Mouse (Mus musculus) heart, adult 2 months (tissue): ENCODE measurements around the gene Dnajc8.

Source experiments
- CTCF ChIP-seq: fragments of 200-600 bp; IDR thresholded peaks from 2 replicates; pipeline ENCODE4 v1.8.1; 2022; ENCODE audit warnings: antibody characterized with exemption, mild to moderate bottlenecking, moderate library complexity
- EP300 ChIP-seq: fragments of 200-500 bp; IDR thresholded peaks from 2 replicates; pipeline ENCODE4 v1.6.1; 2011; ENCODE audit warnings: low read depth, low read length, control low read depth; ENCODE audit not compliant: insufficient read depth

DNA sequence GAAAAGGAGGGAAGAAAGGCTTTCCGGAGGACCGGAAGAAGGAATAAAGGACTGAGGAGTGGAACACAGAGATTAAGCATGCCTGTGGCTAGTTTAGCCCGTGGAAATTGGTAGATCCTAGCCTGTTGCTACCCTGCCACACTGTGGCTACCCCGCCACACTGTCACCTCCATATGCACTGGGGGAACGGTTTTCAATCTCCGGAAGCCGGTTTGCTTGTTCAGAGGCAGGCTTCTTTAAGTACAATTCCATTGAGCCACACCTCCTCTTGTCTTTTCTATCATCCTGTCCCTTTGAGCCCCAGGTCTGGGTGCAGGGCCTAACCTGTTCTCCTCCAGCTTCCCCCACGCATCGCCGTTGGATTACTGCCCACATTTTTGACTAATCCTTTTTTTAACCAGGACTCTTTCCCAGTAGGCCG, 11.0 kb upstream of the Dnajc8 start:
- no peak for TF ChIP-seq EP300
- no peak for TF ChIP-seq CTCF
